Mouse (Mus musculus) cortical plate, adult 2 months (tissue): ENCODE measurements around the gene Phactr1.

Source experiments
- CTCF ChIP-seq: fragments of 200-500 bp; IDR thresholded peaks from 2 replicates; pipeline ENCODE4 v1.5.1; 2011; ENCODE audit warnings: mild to moderate bottlenecking, control low read depth, low read length; ENCODE audit not compliant: insufficient read depth; ENCODE audit errors: extremely low read depth
- POLR2A ChIP-seq: fragments of 200-500 bp; IDR thresholded peaks from 2 replicates; pipeline ENCODE4 v1.6.1; 2011; ENCODE audit warnings: mild to moderate bottlenecking, low read length, control low read depth; ENCODE audit not compliant: insufficient read depth; ENCODE audit errors: extremely low read depth

DNA sequence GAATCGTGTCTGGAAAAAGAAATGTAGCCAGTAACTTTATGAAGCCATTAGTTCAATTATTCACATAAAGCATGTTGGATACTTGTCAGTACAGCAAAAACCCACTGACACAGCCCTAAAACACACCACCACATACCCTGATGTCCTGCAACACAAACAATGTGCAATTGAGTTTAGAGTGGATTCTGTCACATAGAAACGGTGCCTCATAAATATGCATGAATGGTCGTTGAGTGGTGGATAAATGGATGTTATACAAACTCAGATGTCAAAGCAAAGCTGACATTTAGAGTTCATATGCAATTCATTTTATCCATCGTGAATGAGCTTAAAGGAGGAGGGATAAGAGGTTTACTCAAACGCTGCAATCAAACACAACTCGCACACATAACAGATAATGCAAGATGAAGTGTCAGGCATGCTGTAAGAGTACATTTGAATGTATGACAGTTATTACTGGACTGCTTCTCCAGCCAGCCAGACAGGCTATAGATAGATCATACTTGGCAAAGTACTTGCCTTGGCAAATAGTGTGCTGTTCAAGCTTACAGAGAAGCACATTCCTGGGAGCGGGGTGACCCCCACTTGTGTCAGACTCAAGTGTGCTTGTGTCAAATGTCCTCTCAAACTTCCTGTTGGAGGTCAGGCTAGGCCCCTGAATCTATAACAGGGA lies 23.6 kb upstream of the Phactr1 start:
- no peak for TF ChIP-seq POLR2A
- no peak for TF ChIP-seq CTCF
